Mouse (Mus musculus) embryo, embryonic 10.5 days (tissue): ENCODE measurements around the gene Otop2.

Experiments
- DNase-seq: peaks from one replicate; pipeline ENCODE4 v3.0.0-alpha.2; 2015; ENCODE audit warnings: low spot score

Otop2 gene

DNA sequence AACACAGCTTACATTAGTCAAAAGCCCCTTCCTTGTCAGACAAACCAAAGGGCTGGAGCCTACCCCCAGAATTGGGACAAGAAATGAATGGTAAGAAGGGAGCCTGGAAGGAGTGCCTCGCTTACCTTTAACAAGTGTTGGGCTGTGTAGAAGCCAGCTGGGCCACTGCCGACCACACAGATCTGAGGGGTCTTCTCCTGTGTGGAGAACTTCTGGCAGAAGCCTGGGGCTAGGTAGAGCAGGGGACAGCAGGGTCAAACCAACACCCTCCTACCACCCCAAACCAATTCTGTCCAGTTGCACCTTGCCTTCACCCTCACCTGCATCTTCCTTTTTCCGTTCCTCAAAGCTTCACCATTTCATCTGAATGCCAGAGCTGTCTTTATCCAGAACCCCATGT lies 31.0 kb upstream of the Otop2 start:
- no peak for DNase-seq

DNA sequence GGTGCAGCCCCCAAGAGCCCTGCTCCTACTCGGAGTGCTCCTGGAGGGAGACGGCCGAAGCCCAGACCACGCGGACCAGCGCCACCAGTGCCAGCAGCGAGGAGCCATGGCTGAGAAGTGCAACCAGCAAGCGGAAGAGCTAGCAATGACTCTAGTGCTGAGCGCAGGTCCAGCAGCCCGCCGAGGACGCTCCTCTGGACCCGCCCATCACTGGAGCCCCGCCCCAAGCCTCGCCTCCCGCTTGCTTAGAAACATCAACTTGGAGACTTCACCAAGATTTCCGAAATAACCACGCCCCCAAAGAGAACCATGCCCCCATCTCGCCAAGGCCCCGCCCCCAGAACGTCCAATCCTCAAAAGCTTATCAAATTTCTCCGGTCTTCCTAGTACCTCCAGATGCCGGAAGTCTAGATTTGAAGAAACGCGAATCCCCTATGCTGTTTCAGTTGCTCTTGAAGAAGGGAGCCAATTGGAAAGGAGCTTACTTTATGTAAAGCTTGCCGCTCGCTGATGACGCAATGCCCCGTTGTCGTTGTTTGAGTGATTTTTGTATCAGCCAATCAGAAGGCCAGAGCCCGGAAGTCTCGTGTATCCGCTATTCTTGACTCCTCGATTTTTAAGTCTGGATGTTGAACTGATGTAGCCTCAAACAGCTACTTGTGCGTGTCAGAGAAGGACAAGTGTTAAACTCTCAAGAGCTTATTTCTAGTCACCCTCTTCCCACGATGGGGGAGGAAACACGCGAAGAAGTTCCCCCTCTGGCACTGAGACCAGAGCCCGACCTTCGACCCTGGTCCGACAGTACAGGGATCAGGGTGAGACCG lies 30.0 kb upstream of the Otop2 start, which contains the start of gene Fdxr:
Gene Fdxr, minus strand, starts transcription at position 271 of the 824 bp plus-strand sequence.
- DNase-seq, result peak; percentile 100

- no peak for DNase-seq
Measured at GRCm38 (mm10) chr11:115277604-115277975, 29.4 kb upstream of the Otop2 start.

GRCm38 (mm10) chr11:115278176-115278575 lies 28.8 kb upstream of the Otop2 start:
- DNase-seq, result no peak

GRCm38 (mm10) chr11:115279726-115280125 lies 27.2 kb upstream of the Otop2 start:
- DNase-seq, result no peak

GRCm38 (mm10) chr11:115282295-115282694 lies 24.7 kb upstream of the Otop2 start:
- no peak for DNase-seq

- DNase-seq, result no peak
Measured at GRCm38 (mm10) chr11:115282723-115283485, 24.1 kb upstream of the Otop2 start.

DNA sequence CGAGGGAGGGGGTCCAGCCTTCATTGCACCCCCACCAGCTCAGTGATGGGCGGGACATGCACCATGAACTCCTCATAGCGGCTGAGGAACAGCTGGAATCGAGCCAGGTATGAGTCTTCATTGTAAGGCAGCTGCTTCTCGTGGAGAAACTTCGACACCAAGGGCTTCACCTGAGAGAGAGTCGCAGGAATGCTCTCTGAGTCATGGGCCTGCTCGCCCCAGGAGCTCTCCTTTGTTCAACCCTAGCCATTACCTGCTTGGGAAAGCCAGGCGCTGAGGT lies 23.5 kb upstream of the Otop2 start:
- DNase-seq, result no peak

GRCm38 (mm10) chr11:115283891-115284620 lies 22.9 kb upstream of the Otop2 start:
- DNase-seq, result no peak

DNA sequence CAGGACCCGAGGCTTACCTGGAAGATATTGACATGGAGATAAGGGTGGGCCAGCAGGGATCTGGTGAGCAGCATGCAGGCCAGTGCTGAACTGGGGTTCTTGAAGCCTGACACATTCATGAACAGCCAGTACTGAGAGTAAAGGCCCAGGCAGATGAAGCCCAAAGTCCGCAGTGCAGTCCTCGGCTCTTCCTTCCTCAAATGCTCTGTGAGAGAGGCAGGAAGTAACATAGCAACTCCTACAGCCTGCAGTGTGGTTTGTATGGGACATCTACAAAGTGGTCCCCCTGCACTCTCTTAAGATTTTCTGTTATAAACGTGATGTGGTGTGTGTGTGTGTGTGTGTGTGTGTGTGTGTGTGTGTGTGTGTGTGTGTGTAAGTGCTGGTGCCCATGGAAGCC lies 21.7 kb upstream of the Otop2 start:
- no peak for DNase-seq

DNA sequence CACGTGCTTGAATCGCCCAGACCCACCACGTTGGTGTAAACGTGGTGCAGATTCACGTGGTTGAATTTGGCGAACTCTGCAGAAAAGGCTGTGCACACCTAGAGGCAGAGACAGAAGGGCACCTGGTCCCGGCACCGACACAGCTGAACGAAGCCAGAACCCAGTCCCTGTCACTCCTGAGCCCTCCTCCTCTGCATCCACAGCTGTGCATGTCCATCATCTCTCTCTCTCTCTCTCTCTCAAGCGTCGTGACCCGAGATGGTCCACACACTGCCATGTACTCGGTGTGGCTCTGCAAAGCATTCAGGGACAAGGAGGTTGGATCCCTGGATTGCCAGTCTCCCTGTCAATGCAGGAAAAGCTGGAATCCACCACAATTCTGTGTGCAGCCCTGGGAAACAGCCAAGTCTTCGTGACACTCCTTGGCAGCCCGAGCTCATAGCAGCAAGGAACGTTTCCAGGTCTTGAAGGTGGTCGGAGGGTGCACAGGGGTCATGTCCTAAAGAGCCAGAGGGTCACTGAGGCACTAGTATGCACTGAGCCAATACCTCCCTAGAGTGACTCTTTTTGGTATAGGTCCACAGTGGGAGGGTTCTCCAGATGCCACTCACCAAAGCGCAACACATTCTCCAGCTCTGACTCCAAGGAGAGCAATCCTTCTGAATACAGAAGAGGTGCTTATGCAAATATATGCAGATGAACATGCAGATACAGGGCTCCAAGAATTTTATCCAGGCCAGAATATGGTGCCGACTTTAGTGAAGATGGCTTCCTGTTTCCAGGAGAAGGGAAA lies 20.6 kb upstream of the Otop2 start:
- no peak for DNase-seq

- DNase-seq, result no peak
Measured at GRCm38 (mm10) chr11:115287386-115287785, 19.6 kb upstream of the Otop2 start.

DNA sequence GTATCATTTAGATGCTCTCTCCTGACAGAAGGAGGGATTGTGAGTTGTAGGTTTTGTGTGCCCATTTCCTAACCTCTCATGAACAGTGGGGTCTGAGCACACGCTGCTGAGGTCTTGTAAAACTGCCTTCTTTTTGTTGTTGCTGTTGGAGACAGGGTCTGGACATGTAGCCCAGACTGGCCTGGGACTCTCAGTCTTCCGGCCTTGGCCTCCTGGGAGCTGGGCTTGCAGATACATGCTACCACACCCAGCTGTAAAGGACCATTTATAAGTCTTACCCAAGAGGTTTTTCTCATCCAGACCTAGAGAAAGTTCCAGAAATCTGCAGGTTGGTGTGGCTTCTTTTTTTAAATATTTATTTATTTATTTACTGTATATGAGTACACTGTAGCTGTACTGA lies 18.7 kb upstream of the Otop2 start:
- no peak for DNase-seq

- no peak for DNase-seq
Measured at GRCm38 (mm10) chr11:115289885-115290284, 17.1 kb upstream of the Otop2 start.

- DNase-seq, result no peak
Measured at GRCm38 (mm10) chr11:115290314-115290713, 16.6 kb upstream of the Otop2 start.

DNA sequence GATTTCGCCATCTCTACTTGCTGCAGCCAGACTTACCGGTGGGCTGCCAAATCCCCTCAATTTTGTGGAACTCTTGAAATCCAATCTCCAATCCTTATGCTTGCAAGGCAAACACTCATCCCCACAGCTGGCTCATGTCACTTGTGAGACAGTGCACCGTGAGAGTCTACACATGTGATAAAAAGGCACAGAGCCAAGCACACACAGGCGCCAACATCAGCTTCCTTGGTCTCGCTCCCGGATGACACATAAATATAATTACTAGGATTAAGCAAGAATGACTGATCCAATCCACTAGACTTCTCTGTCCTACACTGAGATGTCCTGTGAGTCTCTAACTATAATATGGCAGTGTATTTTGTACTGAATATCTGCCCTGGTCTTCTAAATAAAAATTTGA lies 16.0 kb upstream of the Otop2 start:
- no peak for DNase-seq

GRCm38 (mm10) chr11:115291503-115291902 lies 15.5 kb upstream of the Otop2 start:
- no peak for DNase-seq

DNA sequence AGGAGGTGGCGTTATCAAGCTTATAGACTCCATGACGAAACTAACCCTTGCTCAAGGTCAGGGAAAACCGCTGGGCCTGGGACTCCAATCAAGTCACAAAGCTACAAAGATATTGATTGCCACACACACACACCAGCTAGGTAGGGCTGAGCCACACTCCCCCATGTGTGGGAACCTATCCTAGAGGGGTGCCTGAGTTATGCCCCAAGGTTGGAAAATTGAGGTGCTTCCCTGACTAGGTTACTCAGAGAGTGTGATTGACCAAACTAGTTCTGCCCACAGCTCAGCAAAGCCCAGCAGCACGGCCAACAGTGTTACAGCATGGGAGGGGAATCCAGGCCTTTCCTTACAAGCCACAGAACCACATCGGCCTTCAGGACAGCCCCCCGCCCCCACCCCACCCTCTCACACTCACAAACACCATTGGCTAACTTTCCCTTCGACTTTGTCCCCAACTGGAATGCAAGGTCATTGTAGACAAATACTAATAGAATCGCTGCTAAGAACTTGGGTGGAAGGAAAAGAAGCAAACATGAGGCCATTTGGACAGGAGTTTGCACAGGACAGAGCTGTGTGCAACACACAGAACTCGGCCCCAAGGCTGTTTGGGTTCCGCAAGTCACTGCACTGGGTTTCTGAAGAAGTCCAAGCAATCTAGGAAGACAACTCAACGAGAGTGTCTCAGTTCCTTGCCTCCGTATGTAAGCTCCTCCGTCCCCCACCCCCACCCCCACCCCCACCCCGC lies 14.2 kb upstream of the Otop2 start:
- no peak for DNase-seq

- DNase-seq, result no peak
Measured at GRCm38 (mm10) chr11:115295939-115296338, 11.0 kb upstream of the Otop2 start.

DNA sequence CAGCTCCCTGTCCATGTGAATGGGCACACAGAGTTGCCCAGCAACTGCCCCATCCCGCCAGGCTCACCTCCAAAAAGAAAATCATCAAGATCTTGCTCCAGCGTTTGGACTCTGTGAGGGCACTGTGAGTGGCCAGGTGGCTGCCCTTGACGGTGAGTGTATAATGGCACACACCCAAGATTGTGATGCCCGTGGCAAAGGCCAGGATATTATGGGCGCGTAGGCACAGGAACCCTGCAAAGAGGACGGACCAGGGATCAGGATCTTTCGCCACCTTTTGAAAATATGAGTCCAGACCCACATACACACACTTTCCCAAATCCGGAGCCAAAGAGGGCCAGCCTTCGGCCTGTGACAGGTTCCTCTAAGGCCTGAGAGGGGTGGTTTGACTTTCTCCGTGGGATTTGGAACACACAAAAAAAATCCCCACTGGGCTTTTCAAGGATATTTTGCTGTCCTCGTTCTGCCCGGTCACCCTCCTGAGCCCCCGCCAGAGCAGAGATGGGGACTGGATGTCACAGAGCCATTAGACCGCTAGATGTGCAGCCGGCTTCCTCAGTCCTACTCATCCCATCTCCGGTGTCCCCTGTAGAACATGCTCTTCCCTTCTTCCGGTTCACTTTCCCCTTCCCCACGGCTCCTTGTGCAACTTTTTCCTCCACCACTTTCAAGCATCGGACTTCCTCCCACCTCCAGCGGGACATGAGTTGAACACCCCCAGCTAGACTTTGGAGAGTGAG lies 10.3 kb upstream of the Otop2 start:
- DNase-seq, result no peak
